Mouse (Mus musculus): Measurements from ENCODE around the gene Hist2h2bb. TPM values are rescaled to one million over a fixed set of nuclear protein-coding genes. Genes with fewer than 3 reads are reported as not detected.
"Not testable (repeated sequence)": the region's sequence is repeated elsewhere in the genome, so short reads cannot be mapped to it uniquely, and the experiment has no call there.

The Hist2h2bb gene
- total RNA-seq, 2 experiments from 2014 or later = 371 to 420 TPM

DNA sequence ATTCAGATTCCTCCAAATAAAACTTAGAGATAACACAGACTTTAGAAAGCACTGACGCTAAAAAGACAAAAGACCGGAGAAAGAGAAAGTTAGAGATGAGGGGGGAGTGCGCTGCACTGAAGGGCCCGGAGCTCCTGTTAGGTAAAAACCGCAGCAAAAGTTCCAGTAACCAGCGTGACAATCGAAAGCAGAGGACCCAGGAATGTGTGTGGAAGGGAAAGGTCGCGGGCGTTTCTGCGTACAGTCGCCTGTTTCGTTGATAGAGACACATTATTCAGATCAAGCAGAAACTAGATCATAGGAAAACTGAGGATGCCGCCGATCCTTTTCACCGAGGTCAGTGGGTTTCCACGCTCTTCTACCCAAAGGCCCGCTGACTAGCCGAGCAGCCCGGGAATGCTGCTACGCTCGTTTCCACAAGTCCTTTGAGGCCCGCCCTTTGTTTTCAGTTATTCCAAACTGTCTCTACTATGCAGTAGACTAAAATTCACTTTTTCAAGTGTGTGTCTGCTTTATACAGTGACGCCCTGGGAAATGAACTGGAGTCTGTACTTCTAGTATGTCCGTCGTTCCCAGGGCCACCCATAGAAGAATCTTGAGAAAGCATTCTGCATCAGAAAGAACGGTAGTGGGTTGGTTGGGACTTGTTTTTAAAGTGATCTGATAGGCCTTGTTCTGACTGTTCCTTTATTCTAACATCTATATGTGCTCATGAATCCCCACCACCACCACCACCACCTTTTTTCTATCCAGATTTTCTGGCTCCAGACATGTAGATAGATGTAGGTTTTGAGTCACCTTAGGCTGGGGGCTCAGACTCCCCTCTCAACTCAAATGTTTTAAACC, 5.8 kb upstream of the Hist2h2bb start:
- peak; percentile 29 for DNase-seq

DNA sequence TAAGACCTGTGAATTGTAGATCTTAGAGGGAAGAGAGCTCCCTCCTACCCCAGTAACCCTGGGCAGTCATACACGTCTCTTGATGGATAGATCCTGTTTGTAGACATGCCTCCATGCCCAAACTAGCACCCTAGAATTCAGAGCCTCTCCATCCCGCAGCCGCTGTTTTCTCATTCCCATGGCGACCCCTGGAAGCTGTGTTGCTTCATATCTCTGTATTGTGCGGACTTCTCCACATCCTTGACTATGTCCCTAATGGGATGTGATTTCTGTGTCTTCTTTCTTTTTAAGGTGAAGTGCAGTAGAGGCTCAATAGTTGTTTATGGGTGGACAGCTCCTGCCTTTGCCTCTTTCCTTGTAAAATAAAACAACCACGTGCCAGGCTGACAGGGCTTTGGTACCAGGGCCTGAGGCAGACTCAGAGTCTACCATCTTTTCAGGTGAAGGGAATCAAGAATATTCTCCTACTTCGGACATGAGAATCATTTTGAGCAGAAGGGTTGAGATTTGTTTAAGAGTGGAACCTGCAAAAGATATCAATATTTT, 5.1 kb upstream of the Hist2h2bb start:
- no peak for DNase-seq

DNA sequence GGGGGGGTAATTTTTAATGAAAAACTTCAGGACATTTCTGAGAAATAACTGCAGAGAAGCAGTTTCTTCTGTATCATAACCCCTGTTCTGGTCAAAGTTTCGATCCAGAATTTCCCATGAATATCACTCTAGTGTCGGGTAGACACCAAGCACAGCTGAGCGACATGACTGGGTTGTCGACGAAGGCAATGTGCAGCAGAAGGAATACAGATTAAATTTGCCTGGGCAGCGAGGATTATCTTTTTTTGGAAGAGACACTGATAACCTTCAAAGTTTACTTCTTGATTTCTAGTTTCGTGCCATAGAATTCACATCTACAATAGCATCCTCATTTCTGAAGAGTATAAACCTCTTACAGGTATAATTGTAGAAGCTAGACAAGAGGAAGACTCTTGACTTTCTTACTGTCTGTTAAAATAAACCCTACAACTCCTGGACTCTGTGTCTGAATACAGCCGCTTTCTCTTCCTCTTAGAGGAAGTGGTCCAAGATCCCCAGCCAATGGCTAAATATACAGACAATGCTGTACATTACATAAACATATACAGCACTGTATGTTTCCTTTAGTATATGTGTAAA, 3.3 kb upstream of the Hist2h2bb start:
- no peak for DNase-seq

DNA sequence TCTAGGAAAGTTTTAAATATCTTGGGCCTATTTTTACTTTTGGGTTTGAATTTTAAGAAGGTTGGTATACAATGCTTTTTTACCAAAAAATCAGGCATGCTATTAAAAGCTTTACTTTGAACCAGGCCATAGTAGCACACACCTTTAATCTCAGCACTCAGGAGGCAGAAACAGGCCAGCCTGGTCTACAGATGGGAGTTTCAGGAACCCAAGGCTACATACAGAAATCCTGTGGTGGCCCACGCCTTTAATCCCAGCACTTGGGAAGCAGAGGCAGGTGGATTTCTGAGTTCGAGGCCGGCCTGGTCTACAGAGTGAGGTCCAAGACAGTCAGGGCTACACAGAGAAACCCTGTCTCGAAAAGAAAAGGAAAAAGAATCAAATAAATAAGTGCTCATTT, 2.0 kb upstream of the Hist2h2bb start:
- no peak for DNase-seq

DNA sequence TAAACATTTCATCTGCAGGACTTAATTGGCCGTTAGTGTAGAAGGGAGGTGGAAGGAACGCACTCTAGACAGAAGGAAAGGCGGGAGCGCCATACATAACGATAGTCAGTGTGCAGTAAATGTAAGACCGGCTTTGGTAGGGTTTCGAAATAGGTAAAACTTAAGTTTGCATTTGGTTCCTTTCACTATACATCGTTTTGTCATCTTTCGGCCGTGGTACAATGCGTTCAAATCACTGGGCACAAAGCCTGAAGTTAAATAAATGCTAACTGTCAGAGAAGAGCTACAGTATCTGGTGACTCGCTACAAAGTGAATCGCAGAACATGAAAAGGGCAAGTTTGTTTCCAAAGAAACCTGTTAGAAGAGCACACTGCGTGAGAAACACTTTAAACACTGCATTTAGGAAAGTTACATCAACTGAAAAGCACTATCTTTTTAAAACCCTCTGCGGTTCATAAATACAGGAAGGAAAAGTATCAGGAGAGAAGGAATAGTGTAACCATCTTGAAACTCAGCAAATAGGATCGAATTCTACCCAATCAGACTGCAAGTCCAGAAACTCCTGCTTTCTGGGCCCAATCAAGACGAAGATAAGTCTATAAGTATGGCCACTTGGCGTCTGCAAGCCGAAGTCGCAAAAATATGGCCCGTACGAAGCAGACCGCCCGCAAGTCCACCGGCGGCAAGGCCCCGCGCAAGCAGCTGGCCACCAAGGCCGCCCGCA, 1.3 kb upstream of the Hist2h2bb start, which contains the start of gene Hist2h3b:
Hist2h3b (plus strand) TSS at position 604 of the 725 bp plus-strand sequence.
- DNase-seq = peak; percentile 66

DNA sequence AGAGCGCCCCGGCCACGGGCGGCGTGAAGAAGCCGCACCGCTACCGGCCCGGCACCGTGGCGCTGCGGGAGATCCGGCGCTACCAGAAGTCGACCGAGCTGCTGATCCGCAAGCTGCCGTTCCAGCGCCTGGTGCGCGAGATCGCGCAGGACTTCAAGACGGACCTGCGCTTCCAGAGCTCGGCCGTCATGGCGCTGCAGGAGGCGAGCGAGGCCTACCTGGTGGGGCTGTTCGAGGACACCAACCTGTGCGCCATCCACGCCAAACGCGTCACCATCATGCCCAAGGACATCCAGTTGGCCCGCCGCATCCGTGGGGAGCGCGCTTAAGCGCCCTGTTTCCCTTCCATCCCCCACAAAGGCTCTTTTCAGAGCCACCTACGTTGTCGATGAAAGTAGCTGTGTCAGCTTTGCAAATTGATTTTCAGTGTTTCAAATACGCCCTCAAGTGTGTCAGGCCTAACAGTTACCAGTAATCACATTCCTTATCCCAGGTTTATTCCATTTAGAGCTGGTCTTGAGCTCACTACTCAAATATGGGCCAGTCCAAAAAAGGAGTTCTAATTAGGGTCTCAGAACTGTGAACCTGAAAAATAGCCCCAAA, 675 bp upstream of the Hist2h2bb start:
- DNase-seq = not testable (repeated sequence)

DNA sequence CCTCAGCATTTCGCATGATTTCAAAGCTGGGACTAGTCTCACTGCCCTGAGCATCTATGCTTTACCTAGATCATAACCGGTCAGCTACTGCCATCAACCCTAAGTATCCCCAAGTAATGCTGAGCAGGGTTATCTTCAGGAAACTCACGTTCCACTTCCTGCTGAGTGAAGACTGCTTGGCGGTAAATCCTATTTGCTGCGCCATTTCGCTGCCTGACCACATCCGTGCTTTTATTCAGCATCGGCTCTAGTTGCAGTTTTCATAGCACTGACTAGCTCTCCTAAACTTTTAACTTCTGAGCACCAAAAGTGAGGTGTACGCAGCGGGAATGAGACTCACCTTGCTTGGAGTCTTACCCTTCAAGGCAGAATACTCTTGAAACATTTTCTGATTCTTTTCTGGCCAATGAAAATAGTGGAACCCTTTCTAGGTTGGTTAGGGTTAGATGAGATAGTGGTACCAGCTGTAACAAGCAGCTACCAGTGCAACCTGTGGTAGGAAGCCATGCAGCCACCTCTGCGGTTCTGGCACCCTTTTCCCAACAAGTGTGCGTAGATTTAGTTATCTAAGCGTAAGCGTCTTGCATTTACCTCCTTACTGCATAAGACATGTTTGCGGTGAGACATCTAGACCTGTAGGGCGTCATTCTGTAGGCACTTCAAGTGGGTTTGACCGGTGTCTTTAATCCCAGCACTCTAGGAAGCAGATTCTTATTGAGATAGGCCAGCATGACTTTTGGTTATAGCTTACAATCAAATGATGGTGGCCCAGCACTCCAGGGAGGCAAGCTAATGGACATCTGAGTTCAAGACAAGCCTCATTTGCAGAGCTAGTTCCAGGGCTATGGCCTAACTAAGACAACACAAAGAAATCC, 4.3 kb downstream of the Hist2h2bb start:
- no peak for DNase-seq

DNA sequence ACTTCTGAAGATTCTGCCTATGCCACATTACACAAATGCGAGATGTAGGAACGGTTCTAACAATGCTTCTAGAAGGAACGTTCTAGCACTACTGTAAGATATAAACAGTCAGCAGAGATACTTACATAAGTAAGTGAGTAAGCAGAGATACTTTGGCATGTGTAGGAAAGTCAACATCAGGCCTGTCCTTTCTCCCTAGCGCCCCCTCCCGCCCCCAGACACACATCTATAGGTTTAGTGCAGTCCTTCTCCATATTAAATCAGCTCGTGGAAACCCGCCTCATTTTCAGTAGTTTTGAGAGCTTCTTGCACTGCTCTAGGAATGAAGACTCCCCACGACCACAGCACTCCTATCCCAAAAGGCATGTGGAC, 7.9 kb downstream of the Hist2h2bb start:
- no peak for DNase-seq

DNA sequence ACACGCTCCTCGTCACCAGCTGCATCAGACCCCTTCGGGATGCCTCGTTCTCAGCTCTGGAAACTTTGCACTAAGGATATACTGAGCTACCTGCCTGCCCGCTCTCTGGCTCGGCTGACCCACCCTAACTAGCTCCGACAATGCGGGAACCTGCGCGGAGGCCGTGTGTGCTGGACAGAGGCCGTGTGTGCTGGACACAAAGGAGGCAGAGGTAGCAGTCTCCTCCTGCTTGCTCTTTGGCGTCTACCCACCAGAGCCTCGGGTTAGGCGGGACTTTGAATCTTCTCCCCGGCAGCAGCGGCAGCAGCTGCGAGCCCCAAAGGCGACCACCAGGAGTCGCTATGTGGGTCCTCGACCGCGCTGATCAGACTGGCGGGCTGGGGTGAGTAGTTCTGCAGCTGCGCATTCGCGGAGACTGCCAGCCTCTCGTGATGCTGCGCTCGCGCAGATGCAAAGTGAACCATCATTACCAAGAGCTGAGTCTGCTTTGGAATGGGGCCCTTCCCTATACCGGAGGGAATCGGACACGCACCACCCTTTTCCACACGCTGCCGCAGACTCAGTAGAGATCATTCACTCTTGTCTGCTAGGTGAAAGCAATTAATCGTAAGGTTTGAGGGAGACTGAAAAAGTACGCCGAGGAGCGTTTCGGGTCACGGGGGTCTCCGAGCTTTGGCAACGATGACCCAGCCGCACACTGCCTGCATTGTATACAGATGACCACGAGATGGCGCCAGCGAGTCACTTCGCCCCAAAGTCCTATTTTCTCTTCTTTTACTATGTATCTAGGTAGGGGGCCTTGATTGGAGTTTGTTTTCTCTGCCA, 8.5 kb downstream of the Hist2h2bb start:
- peak; percentile 93 for DNase-seq

DNA sequence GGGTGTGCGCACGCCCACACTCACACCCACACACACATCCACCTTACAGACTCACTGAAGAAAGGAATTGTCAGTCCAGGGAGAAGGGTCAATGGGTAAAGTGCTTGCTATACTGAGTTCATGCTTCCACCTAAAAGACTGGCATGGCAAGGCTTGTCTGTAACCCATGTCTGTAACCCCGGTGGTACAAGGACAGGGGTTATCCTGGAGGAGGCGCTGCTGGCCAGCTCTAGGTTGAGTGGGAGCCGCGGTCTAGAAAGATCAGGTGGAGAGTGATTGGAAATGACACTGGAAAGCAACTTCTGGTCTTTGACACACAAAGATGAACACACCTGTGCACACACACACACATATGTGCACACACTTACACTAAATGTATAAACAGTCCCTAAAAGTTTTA, 11.1 kb downstream of the Hist2h2bb start:
- DNase-seq = no peak

DNA sequence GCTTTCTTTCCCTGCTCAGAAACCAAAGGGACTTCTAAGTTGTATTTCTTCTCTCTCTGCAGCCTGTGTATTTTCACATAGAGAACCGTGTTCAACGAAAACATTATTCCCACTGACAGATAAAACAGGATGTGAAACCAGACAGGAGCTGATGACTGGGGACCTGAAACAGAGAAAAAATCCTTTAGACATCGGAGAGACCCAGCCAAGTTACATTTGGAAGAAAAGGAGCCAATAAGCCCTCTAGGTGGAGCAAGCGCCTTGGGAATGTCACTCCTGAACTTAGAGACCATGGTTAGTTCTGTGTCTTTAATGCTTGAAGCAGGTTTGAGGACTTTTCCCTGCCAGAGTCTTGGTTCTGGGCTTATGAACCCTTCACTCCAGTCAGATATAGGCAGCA, 14.9 kb downstream of the Hist2h2bb start:
- DNase-seq = no peak

DNA sequence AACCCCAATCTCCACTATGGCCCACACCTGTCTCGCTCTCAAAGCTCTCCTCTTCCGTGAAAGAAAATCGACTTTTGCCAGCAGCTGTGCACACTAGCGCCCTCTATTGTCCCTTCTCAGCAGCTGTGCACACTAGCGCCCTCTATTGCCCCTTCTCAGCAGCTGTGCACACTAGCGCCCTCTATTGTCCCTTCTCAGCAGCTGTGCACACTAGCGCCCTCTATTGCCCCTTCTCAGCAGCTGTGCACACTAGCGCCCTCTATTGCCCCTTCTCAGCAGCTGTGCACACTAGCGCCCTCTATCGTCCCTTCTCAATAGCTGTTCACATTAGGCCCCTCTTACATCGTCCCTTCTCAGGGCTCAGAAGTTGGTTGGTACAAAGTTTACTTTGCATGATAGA, 17.8 kb downstream of the Hist2h2bb start:
- DNase-seq = not testable (repeated sequence)

DNA sequence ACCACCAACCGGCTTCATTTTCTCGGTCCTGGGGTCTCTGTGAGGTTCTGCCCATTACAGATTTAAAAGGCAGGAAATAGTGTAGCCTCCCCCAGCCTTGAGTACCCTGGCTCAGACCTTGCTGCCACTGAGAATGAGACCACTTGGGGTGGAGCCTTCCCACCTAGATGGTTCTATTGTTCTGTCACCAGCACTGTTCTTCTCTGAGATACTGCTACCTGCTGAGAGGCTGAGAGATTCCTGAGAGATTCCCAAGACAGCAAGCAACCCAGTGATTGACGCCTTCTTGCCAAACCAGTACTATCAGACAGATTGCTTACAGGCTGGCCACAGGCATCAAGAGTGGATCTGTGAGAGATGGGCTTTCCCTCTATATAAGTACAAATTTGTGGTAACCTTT, 19.6 kb downstream of the Hist2h2bb start:
- no peak for DNase-seq

DNA sequence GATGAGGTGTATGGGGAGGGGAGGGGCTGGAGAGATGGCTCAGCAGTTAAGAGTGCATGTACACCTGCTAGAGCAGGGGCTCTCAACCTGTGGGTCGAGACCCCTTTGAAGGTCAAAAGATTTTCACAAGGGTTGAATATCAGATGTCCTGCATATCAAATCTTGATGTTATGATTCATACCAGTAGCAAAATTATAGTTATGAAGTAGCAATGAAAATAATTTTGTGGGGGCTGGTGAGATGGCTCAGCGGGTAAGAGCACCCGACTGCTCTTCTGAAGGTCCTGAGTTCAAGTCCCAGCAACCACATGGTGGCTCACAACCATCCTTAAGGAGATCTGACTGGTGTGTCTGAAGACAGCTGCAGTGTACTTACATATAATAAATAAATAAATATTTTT, 21.2 kb downstream of the Hist2h2bb start:
- not testable (repeated sequence) for DNase-seq

DNA sequence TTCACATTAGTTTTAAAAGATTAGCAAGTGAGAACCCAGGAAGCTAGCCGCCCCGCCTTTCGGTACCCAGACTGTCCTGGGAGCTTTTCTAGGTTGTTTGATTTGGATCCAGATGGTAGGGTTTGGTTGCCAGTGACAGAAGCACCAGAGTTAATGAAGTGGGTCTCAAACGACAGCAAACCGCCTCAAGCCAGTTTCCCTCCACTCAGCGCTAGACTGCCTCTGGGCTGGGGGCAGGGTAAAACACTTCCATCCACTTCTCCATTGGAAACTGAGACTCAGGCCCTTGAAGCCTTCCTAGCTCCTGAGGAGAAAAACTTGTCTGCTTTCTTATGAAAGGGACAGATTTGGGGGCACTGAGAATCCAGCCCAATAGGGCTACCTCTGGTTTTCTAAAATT, 23.1 kb downstream of the Hist2h2bb start:
- DNase-seq = no peak

DNA sequence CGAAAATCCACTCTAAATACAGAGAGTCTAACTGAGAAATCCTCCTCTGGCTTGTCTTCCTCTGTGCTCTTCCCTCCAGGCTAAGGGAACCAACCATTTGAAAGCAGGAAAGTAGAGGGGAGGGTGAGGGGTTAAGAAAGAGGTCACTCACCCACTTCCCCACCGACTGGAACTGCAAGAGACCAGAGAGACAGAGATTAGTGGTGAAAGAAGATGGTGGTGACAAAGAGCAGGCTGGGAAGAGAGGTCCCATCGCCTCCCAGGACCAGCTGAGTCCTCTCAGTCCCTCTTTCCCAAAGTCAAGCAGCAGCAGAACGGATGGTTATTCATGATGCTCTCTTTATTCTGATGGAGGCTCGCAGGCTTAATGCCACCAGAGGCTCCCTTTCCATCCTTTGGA, 23.8 kb downstream of the Hist2h2bb start:
- DNase-seq = no peak

DNA sequence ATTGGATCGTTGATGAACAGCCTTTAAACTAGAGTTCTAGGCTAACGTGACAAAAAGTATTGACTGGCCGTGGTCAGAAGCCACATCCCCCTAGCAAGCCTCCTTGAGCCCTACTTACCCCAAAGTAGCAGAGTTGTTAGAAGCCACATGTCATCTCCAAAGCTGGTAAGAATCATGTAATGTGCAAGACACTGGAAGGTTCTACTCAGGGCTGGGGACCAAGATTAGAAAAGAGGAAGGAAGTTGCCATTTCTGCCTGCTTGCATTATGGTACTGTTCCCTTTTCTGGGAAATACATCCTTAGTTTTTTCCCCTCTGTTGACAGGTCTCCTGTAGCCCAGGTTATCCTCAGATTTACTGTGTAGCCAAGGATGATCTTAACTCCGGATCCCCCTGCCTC, 24.2 kb downstream of the Hist2h2bb start, which contains the start of gene Fcgr1:
Fcgr1 (minus strand) TSS at position 183 of the 400 bp plus-strand sequence.
- no peak for DNase-seq

DNA sequence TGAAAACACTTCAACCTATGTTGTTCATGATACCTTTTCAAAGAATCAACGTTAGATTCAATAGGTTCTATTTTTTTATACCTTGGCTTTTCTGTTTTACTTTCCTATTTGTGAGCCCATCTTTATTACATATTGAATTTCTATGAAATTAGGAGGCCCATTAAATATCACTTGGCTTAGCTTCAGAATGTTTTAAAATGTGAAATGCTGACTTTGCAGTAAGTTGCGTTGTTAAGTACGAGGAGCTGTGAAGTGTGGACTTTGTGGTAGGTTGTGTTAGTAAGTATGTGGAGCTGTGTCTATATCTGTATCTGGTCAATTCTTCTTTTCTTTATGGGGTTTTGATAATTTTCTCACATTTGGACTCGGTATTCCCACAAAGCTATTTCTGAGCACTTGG, 28.8 kb downstream of the Hist2h2bb start:
- no peak for DNase-seq

DNA sequence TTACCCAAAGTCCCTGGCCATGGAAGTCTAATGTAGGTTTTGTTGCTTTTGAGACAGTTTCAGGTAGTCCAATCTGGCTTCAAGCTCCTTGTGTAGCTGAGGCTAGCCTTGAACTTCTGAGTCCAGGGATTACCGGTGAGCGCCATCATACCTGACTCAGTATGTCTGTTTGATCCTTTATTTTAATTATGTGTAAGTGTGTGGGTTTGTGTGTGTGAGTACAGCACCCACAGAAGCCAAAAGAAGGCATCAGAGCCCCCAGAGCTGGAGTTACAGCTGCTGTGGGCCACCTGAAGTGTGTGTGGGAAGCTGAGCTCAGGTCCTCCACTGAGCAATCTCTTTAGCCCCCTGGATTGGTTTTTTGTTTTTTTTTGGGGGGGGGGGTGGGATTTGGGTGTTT, 30.0 kb downstream of the Hist2h2bb start:
- DNase-seq = no peak

Measured in gastrocnemius, postnatal 10 days (tissue).